Mouse (Mus musculus): ENCODE data around the gene Crispld2. TPM values are rescaled to one million over a fixed set of nuclear protein-coding genes. Genes with fewer than 3 reads are reported as not detected.

Crispld2 gene
- total and polyA plus RNA-seq, 3 experiments: 1.7 to 2.2 TPM; not detected in 1

DNA sequence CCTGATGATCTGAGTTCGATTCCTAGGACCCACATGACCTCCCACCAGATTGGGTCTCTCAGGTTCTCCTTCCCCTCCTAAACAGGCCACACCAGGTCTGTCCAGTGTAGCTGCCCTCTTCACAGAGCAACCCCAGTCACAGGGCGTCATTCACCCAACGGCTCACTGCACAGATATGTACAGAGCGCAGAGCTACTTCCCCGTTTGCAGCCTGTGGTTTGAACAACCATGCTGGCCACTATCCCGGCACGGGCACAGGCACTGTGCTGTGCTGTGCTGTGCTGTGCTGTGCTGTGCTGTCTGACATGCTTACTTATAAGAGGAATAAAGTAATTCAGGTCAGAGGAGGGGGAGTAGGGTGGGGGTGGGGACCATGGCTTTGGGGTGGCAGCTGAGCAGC, 24.2 kb downstream of the Crispld2 start:
- H3K36me3 ChIP-seq (ENCODE audit: control insufficient read depth in 1 of 2, insufficient read depth in 2 of 2, low read length in 2 of 2): peaks cover 0 to 17% of the 10 kb centered on the region in 2 experiments; a peak in 2 of 4 replicates
- no peaks in the 10 kb centered on the region for H3K79me2 ChIP-seq (ENCODE audit: control insufficient read depth, insufficient read depth, low read length, poor library complexity)
- TF ChIP-seq ZC3H11A (IDR thresholded peaks at IDR 0.05; ENCODE audit: low read depth, low read length) (no peak), UBTF (IDR thresholded peaks at IDR 0.05; ENCODE audit: borderline replicate concordance, insufficient read depth, low read depth, low read length) (no peak), NELFE (IDR thresholded peaks at IDR 0.05; ENCODE audit: low read depth, low read length) (no peak), ZMIZ1 (IDR thresholded peaks at IDR 0.05; ENCODE audit: low read depth, low read length) (no peak), E2F4 (IDR thresholded peaks at IDR 0.05; ENCODE audit: borderline replicate concordance, low read depth, low read length) (no peak), MAX (IDR thresholded peaks at IDR 0.05; ENCODE audit: low read length) (no peak), ETS1 (IDR thresholded peaks at IDR 0.05; ENCODE audit: low read depth, low read length) (no peak), HCFC1 (IDR thresholded peaks at IDR 0.05; ENCODE audit: low read depth, low read length) (no peak), POLR2AphosphoS2 (IDR thresholded peaks at IDR 0.05; ENCODE audit: low read length) (no peak), MYC (IDR thresholded peaks at IDR 0.05; ENCODE audit: low read depth, low read length) (no peak), CTCF (IDR thresholded peaks at IDR 0.05 in 2 of 3, conservative IDR thresholded peaks at IDR 0.05 in 1 of 3; ENCODE audit: control insufficient read depth in 1 of 3, insufficient read depth in 1 of 3, low read depth in 2 of 3, low read length in 3 of 3, poor library complexity in 1 of 3, severe bottlenecking in 1 of 3) (no peak), RCOR1 (IDR thresholded peaks at IDR 0.05; ENCODE audit: low read depth, low read length) (no peak), TBP (IDR thresholded peaks at IDR 0.05; ENCODE audit: low read depth, low read length) (no peak), TCF12 (IDR thresholded peaks at IDR 0.05; ENCODE audit: low read depth, low read length) (no peak), MXI1 (IDR thresholded peaks at IDR 0.05; ENCODE audit: low read depth, low read length) (peak; percentile 37; the same call in 1 of the 2 replicates), EP300 (IDR thresholded peaks at IDR 0.05; ENCODE audit: low read depth in 1 of 2, low read length in 2 of 2) (0 out of 4 replicates have a peak, but pooled peaks of 1 of the 2 experiments have one; percentile 14), ZKSCAN1 (IDR thresholded peaks at IDR 0.05; ENCODE audit: low read depth, low read length) (no peak), KAT2A (conservative IDR thresholded peaks at IDR 0.05; ENCODE audit: low read depth, low read length) (no peak), BHLHE40 (IDR thresholded peaks at IDR 0.05; ENCODE audit: borderline replicate concordance, low read depth, low read length) (peak; percentile 59; the same call in 1 of the 2 replicates), TAL1 (IDR thresholded peaks at IDR 0.05; ENCODE audit: low read length) (no peak), NRF1 (IDR thresholded peaks at IDR 0.05; ENCODE audit: insufficient read depth, low read depth, low read length, poor library complexity, severe bottlenecking) (no peak)
- H3K27ac ChIP-seq (ENCODE audit: control insufficient read depth, low read depth, low read length): no peak overlapping the region
- peaks cover 12 to 42% of the 10 kb centered on the region in 2 experiments for H3K4me1 ChIP-seq (ENCODE audit: control insufficient read depth in 1 of 2, insufficient read depth in 2 of 2, low read length in 2 of 2)
- no peak overlapping the region for H3K4me3 ChIP-seq (ENCODE audit: control insufficient read depth in 1 of 2, insufficient read depth in 1 of 2, low read depth in 2 of 2, low read length in 2 of 2)
- H3K9ac ChIP-seq (ENCODE audit: control insufficient read depth, low read depth, low read length, poor library complexity, severe bottlenecking): no peak overlapping the region
- peak; percentile 73 for DNase-seq (ENCODE audit: low read depth, low spot score)
- H3K9me3 ChIP-seq (replicated peaks; ENCODE audit: insufficient read depth, low read length): no peaks in the 10 kb centered on the region
- H3K27me3 ChIP-seq (ENCODE audit: control insufficient read depth in 1 of 2, insufficient read depth in 2 of 2, low read length in 2 of 2): no peaks in the 10 kb centered on the region; a peak in 1 of 4 replicates

DNA sequence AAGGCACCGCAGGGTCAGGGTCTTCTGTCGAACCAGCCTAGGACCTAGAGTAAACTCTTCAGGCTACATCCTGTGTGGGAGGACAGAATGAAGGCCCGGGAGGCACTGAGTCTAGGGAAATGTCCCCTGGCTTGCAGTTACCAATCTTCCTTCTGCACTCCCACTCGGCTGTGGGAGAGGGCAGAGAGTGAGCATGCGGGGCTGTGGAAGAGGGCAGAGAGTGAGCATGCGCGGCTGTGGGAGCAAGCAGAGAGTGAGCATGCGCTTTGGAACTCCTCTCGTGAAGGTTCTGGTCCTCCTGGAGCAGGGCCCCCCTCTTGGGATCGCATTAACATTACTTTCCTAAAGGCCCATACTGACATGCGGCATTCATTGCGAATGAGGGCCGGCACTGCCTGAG, 25.1 kb downstream of the Crispld2 start:
- H3K27me3 ChIP-seq (ENCODE audit: control insufficient read depth in 1 of 2, insufficient read depth in 2 of 2, low read length in 2 of 2): no peaks in the 10 kb centered on the region
- peaks cover 12 to 41% of the 10 kb centered on the region in 2 experiments for H3K4me1 ChIP-seq (ENCODE audit: control insufficient read depth in 1 of 2, insufficient read depth in 2 of 2, low read length in 2 of 2)
- peaks cover 0 to 17% of the 10 kb centered on the region in 2 experiments; a peak in 2 of 4 replicates for H3K36me3 ChIP-seq (ENCODE audit: control insufficient read depth in 1 of 2, insufficient read depth in 2 of 2, low read length in 2 of 2)
- TF ChIP-seq MYB (IDR thresholded peaks at IDR 0.05; ENCODE audit: low read depth, low read length) (no peak), NELFE (IDR thresholded peaks at IDR 0.05; ENCODE audit: low read depth, low read length) (no peak), POLR2A (IDR thresholded peaks at IDR 0.05; ENCODE audit: control insufficient read depth in 1 of 2, insufficient read depth in 1 of 2, low read depth in 1 of 2, low read length in 2 of 2, poor library complexity in 1 of 2) (no peak), POLR2AphosphoS2 (IDR thresholded peaks at IDR 0.05; ENCODE audit: low read length) (no peak), SIN3A (IDR thresholded peaks at IDR 0.05; ENCODE audit: low read length) (no peak), ZC3H11A (IDR thresholded peaks at IDR 0.05; ENCODE audit: low read depth, low read length) (no peak), USF1 (IDR thresholded peaks at IDR 0.05; ENCODE audit: low read depth, low read length) (no peak), RAD21 (IDR thresholded peaks at IDR 0.05; ENCODE audit: low read depth, low read length) (no peak), CHD2 (IDR thresholded peaks at IDR 0.05; ENCODE audit: low read length) (no peak), MYC (IDR thresholded peaks at IDR 0.05; ENCODE audit: low read depth, low read length) (no peak), MAX (IDR thresholded peaks at IDR 0.05; ENCODE audit: low read length) (no peak), ZMIZ1 (IDR thresholded peaks at IDR 0.05; ENCODE audit: low read depth, low read length) (no peak), JUND (IDR thresholded peaks at IDR 0.05; ENCODE audit: low read depth, low read length) (no peak), POLR2AphosphoS5 (IDR thresholded peaks at IDR 0.05; ENCODE audit: borderline replicate concordance, low read depth, low read length) (no peak), MAZ (IDR thresholded peaks at IDR 0.05; ENCODE audit: low read depth, low read length) (no peak), E2F4 (IDR thresholded peaks at IDR 0.05; ENCODE audit: borderline replicate concordance, low read depth, low read length) (no peak), BHLHE40 (IDR thresholded peaks at IDR 0.05; ENCODE audit: borderline replicate concordance, low read depth, low read length) (no peak), MXI1 (IDR thresholded peaks at IDR 0.05; ENCODE audit: low read depth, low read length) (no peak)
- no peaks in the 10 kb centered on the region for H3K79me2 ChIP-seq (ENCODE audit: control insufficient read depth, insufficient read depth, low read length, poor library complexity)
- no peak overlapping the region for H3K9ac ChIP-seq (ENCODE audit: control insufficient read depth, low read depth, low read length, poor library complexity, severe bottlenecking)
- H3K27ac ChIP-seq (ENCODE audit: control insufficient read depth, low read depth, low read length): no peak overlapping the region
- no peaks in the 10 kb centered on the region for H3K9me3 ChIP-seq (replicated peaks; ENCODE audit: insufficient read depth, low read length)
- no peak overlapping the region for H3K4me3 ChIP-seq (ENCODE audit: control insufficient read depth in 1 of 2, insufficient read depth in 1 of 2, low read depth in 2 of 2, low read length in 2 of 2)
- no peak for DNase-seq (ENCODE audit: low read depth, low spot score)

Data from MEL (cell line).